10 mouse cellular contexts compared by ENCODE assay signal in genomic region chr5:24591796-24592470, GRCm38 (mm10). TPM values are rescaled to one million over a fixed set of nuclear protein-coding genes. Genes with fewer than 3 reads are reported as not detected.
DNase-seq lines count a peak whose midpoint lies in the region; ATAC-seq and TF ChIP-seq lines count a peak whose summit lies in the region.
"Had no signal": no experiment of that assay in that cellular context is flagged by ENCODE, and none has a peak within 500 bp of the region (broad histone marks: within the 10 kb centered on the region; RNA-seq: fewer than 3 reads in every experiment).

No protein-coding gene starts in this region.

- peak; percentile 45 for DNase-seq in adrenal gland, adult 2 months
- no peak for DNase-seq in adrenal gland, adult (ENCODE audit: inconsistent age in 2 of 2, low spot score in 1 of 2)
- DNase-seq in left cerebral cortex, adult 2 months (ENCODE audit: extremely low spot score in 1 of 2, low spot score in 2 of 2): no peak
- no peak for DNase-seq in left cerebral cortex, postnatal 4 days
- DNase-seq in liver, postnatal 0 days: no peak
- DNase-seq in ovary, adult 18-20 months (ENCODE audit: low spot score): no peak

- H3K27ac ChIP-seq in left cerebral cortex, adult 2 months: peak overlapping the region; percentile 40; the same call in 1 of the 2 replicates
- 0 out of 2 replicates have a peak overlapping the region, but pooled peaks have one; percentile 29 for H3K27ac ChIP-seq in intestine, embryonic 16.5 days (ENCODE audit: low read length)
- no peak overlapping the region for H3K27ac ChIP-seq in liver, postnatal 0 days (ENCODE audit: low read depth)

- no peak for ATAC-seq in intestine, embryonic 16.5 days
- ATAC-seq in liver, postnatal 0 days: no peak
- ATAC-seq in activated CD4-positive, CD25-positive, alpha-beta regulatory T cell, adult 4 months: no peak

- TF ChIP-seq CTCF in left cerebral cortex, adult 2 months (IDR thresholded peaks at IDR 0.05): no peak
- TF ChIP-seq CTCF in liver, postnatal 0 days (IDR thresholded peaks at IDR 0.05; ENCODE audit: low read depth): no peak

- no peaks in the 10 kb centered on the region for H3K9me3 ChIP-seq in intestine, embryonic 16.5 days (ENCODE audit: control insufficient read depth, low read length)
- no peaks in the 10 kb centered on the region for H3K9me3 ChIP-seq in liver, postnatal 0 days (ENCODE audit: low read length)

- WGBS in intestine, embryonic 16.5 days: 53% methylated on average over 24 of the region's 24 CpGs
- 36% methylated on average over 24 of the region's 24 CpGs for WGBS in liver, postnatal 0 days (ENCODE audit: insufficient replicate concordance)

- H3K4me2 ChIP-seq in intestine, embryonic 16.5 days (ENCODE audit: low read depth, low read length): peak overlapping the region; percentile 33; the same call in 1 of the 2 replicates
- peak overlapping the region; percentile 62 for H3K4me2 ChIP-seq in liver, postnatal 0 days (ENCODE audit: low read depth, low read length)

- intact Hi-C loops in left cerebral cortex, adult 2 months (cut with DNase I): no loop called here
- intact Hi-C loops in left cerebral cortex, postnatal 4 days (cut with DNase I): loop anchor here (10.0 kb wide), 1 partner anchor 107 kb away; no protein-coding TSS in a partner anchor

- TF ChIP-seq EP300 in liver, postnatal 0 days (IDR thresholded peaks at IDR 0.05; ENCODE audit: low read depth): no peak

- H3K36me3 ChIP-seq in intestine, embryonic 16.5 days (ENCODE audit: control insufficient read depth, insufficient read depth, low read length): peaks cover 12% of the 10 kb centered on the region
- peaks cover 14% of the 10 kb centered on the region for H3K36me3 ChIP-seq in liver, postnatal 0 days (replicated peaks; ENCODE audit: insufficient read depth, low read length)

- H3K9ac ChIP-seq in intestine, embryonic 16.5 days (ENCODE audit: low read depth, low read length): 0 out of 2 replicates have a peak overlapping the region, but pooled peaks have one; percentile 49
- peak overlapping the region; percentile 30; the same call in 1 of the 2 replicates for H3K9ac ChIP-seq in liver, postnatal 0 days (replicated peaks)

- peaks cover 26% of the 10 kb centered on the region for H3K4me1 ChIP-seq in intestine, embryonic 16.5 days (ENCODE audit: control insufficient read depth, insufficient read depth, low read length)
- peaks cover 26% of the 10 kb centered on the region for H3K4me1 ChIP-seq in liver, postnatal 0 days (ENCODE audit: insufficient read depth)

- H3K27me3 ChIP-seq in intestine, embryonic 16.5 days (replicated peaks; ENCODE audit: control insufficient read depth, insufficient read depth, low read length): no peaks in the 10 kb centered on the region
- H3K27me3 ChIP-seq in liver, postnatal 0 days (ENCODE audit: insufficient read depth, low read length): peaks cover 2% of the 10 kb centered on the region; the same call in 1 of the 2 replicates

- peak overlapping the region; percentile 13; the same call in 1 of the 2 replicates for H3K4me3 ChIP-seq in left cerebral cortex, adult 2 months
- 0 out of 2 replicates have a peak overlapping the region, but pooled peaks have one; percentile 4 for H3K4me3 ChIP-seq in intestine, embryonic 16.5 days (ENCODE audit: low read length)
- H3K4me3 ChIP-seq in liver, postnatal 0 days (ENCODE audit: low read depth, low read length): peak overlapping the region; percentile 26

RNA-seq across cellular contexts. Expression of gene Chpf2, which starts 5.4 kb away (rescaled TPM):
- total RNA-seq in adrenal gland, adult 2 months (2021): 10 to 100 TPM; 37.9 to 49.7 TPM
- 60.0 and 76.6 TPM in 2 replicates for polyA plus RNA-seq in adrenal gland, adult 2 months (2012; rRNA removed)
- total RNA-seq in left cerebral cortex, adult 2 months (2021): 10 to 100 TPM; 72.6 to 78.4 TPM
- 10 to 100 TPM; 28.7 to 33.7 TPM for total RNA-seq in left cerebral cortex, postnatal 4 days (2021)
- polyA plus RNA-seq in intestine, embryonic 16.5 days (2015; fragmentation: Nextera tagmentation; extraction: Ambion mirVana): 16.3 and 18.0 TPM in 2 replicates
- polyA plus RNA-seq in liver, postnatal 0 days (2015; fragmentation: Nextera tagmentation; extraction: Ambion mirVana): 13.8 and 15.9 TPM in 2 replicates
- polyA plus RNA-seq in activated CD4-positive, CD25-positive, alpha-beta regulatory T cell, adult 4 months (2017; shearing (Covaris generic)): 10 to 100 TPM in 1 of 2 experiments, 1 to 10 TPM in 1; 8.3 to 17.8 TPM

RNA-seq across cellular contexts. Expression of gene Abcf2, which starts 14.7 kb away (rescaled TPM):
- 10 to 100 TPM; 72.0 TPM for total RNA-seq in adrenal gland, adult 2 months (2021)
- polyA plus RNA-seq in adrenal gland, adult 2 months (2012; rRNA removed): 66.9 and 82.4 TPM in 2 replicates
- total RNA-seq in left cerebral cortex, adult 2 months (2021): 10 to 100 TPM; 82.4 to 89.0 TPM
- total RNA-seq in left cerebral cortex, postnatal 4 days (2021): 10 to 100 TPM; 52.9 to 54.7 TPM
- 75.0 and 82.7 TPM in 2 replicates for polyA plus RNA-seq in intestine, embryonic 16.5 days (2015; fragmentation: Nextera tagmentation; extraction: Ambion mirVana)
- 24.9 and 26.4 TPM in 2 replicates for polyA plus RNA-seq in liver, postnatal 0 days (2015; fragmentation: Nextera tagmentation; extraction: Ambion mirVana)
- 10 to 100 TPM; 51.8 to 56.8 TPM for polyA plus RNA-seq in activated CD4-positive, CD25-positive, alpha-beta regulatory T cell, adult 4 months (2017; shearing (Covaris generic))

RNA-seq across cellular contexts. Expression of gene Smarcd3, which starts 32.3 kb away (rescaled TPM):
- total RNA-seq in adrenal gland, adult 2 months (2021): 10 to 100 TPM; 14.2 to 25.0 TPM
- polyA plus RNA-seq in adrenal gland, adult 2 months (2012; rRNA removed): 53.1 and 71.3 TPM in 2 replicates
- total RNA-seq in left cerebral cortex, adult 2 months (2021): 10 to 100 TPM; 90.4 to 97.4 TPM
- 100 to 1,000 TPM; 179 to 183 TPM for total RNA-seq in left cerebral cortex, postnatal 4 days (2021)
- 9.5 and 10.0 TPM in 2 replicates for polyA plus RNA-seq in intestine, embryonic 16.5 days (2015; fragmentation: Nextera tagmentation; extraction: Ambion mirVana)
- polyA plus RNA-seq in liver, postnatal 0 days (2015; fragmentation: Nextera tagmentation; extraction: Ambion mirVana): 0.80 and 0.84 TPM in 2 replicates
- polyA plus RNA-seq in activated CD4-positive, CD25-positive, alpha-beta regulatory T cell, adult 4 months (2017; shearing (Covaris generic)): under 1 TPM in 1 of 2 experiments, not detected in 1; 0.41 TPM

RNA-seq across cellular contexts. Expression of gene 4931409K22Rik, which starts 35.3 kb away (rescaled TPM):
- not detected for total RNA-seq in adrenal gland, adult 2 months (2021)
- not detected in 2 replicates for polyA plus RNA-seq in adrenal gland, adult 2 months (2012; rRNA removed)
- total RNA-seq in left cerebral cortex, adult 2 months (2021): under 1 TPM in 1 of 2 experiments, not detected in 1; 0.14 TPM
- not detected for total RNA-seq in left cerebral cortex, postnatal 4 days (2021)
- polyA plus RNA-seq in intestine, embryonic 16.5 days (2015; fragmentation: Nextera tagmentation; extraction: Ambion mirVana): not detected in 2 replicates
- polyA plus RNA-seq in liver, postnatal 0 days (2015; fragmentation: Nextera tagmentation; extraction: Ambion mirVana): not detected in 2 replicates
- polyA plus RNA-seq in activated CD4-positive, CD25-positive, alpha-beta regulatory T cell, adult 4 months (2017; shearing (Covaris generic)): under 1 TPM in 1 of 2 experiments, not detected in 1; 0.46 TPM
- total RNA-seq: layer of hippocampus, postnatal 10 days had no signal
- polyA plus RNA-seq: embryonic facial prominence, embryonic 11.5 days had no signal

RNA-seq across cellular contexts. Expression of gene Asb10, which starts 51.2 kb away (rescaled TPM):
- not detected for total RNA-seq in adrenal gland, adult 2 months (2021)
- 0.30 and 0.76 TPM in 2 replicates for polyA plus RNA-seq in adrenal gland, adult 2 months (2012; rRNA removed)
- total RNA-seq in left cerebral cortex, adult 2 months (2021): not detected
- total RNA-seq in left cerebral cortex, postnatal 4 days (2021): under 1 TPM in 1 of 2 experiments, not detected in 1; 0.60 TPM
- polyA plus RNA-seq in intestine, embryonic 16.5 days (2015; fragmentation: Nextera tagmentation; extraction: Ambion mirVana): 0.16 and 0.29 TPM in 2 replicates
- 0.06 and 0.14 TPM in 2 replicates for polyA plus RNA-seq in liver, postnatal 0 days (2015; fragmentation: Nextera tagmentation; extraction: Ambion mirVana)
- polyA plus RNA-seq in activated CD4-positive, CD25-positive, alpha-beta regulatory T cell, adult 4 months (2017; shearing (Covaris generic)): not detected
